Mouse (Mus musculus) spleen, adult 2 months (tissue): Measurements from ENCODE around the gene Myo16.

Experiments used
- CTCF ChIP-seq: fragments of 200-500 bp; IDR thresholded peaks from 2 replicates; pipeline ENCODE4 v1.5.1; 2011; ENCODE audit warnings: mild to moderate bottlenecking, inconsistent platforms; ENCODE audit not compliant: insufficient read depth, insufficient read length, insufficient replicate concordance; ENCODE audit errors: extremely low read depth
- POLR2A ChIP-seq: fragments of 200-500 bp; IDR thresholded peaks from 2 replicates; pipeline ENCODE4 v1.6.1; 2011; ENCODE audit warnings: low read depth, low read length, inconsistent platforms

- TF ChIP-seq CTCF (no peak), POLR2A (no peak)
Observed at GRCm38 (mm10) chr8:10122749-10123148, 31.0 kb upstream of the Myo16 start.
